Mouse (Mus musculus) spleen, adult 2 months (tissue): ENCODE results near the gene Cobl.

Source experiments
- CTCF ChIP-seq: fragments of 200-500 bp; IDR thresholded peaks from 2 replicates; pipeline ENCODE4 v1.5.1; 2011; ENCODE audit warnings: mild to moderate bottlenecking, inconsistent platforms; ENCODE audit not compliant: insufficient read depth, insufficient read length, insufficient replicate concordance; ENCODE audit errors: extremely low read depth
- POLR2A ChIP-seq: fragments of 200-500 bp; IDR thresholded peaks from 2 replicates; pipeline ENCODE4 v1.6.1; 2011; ENCODE audit warnings: low read depth, low read length, inconsistent platforms

- no peak for TF ChIP-seq CTCF
- no peak for TF ChIP-seq POLR2A
Observed at GRCm38 (mm10) chr11:12473625-12474298, 9.0 kb upstream of the Cobl start.
